Mouse (Mus musculus) liver, embryonic 13.5 days (tissue): ENCODE data around the gene Tiam1. TPM values are rescaled to one million over a fixed set of nuclear protein-coding genes. Genes with fewer than 3 reads are reported as not detected.

Experiments used
- ATAC-seq: fragments of 200-750 bp; cut with Nextera tagmentation; 2 replicates; pipeline ENCODE4 v1.8.0; 2017; ENCODE audit warnings: low read depth, mild to moderate bottlenecking, moderate number of reproducible peaks, moderate library complexity
- DNase-seq: peaks from one replicate; pipeline ENCODE4 v3.0.0; 2022
- H3K27ac ChIP-seq: fragments of 300-500 bp; sonication (generic); 2 replicates; pipeline ENCODE4 v1.5.1; 2015; ENCODE audit warnings: moderate library complexity, mild to moderate bottlenecking, inconsistent platforms
- H3K27me3 ChIP-seq: fragments of 300-500 bp; sonication (generic); 2 replicates; pipeline ENCODE4 v1.6.1; 2015; ENCODE audit warnings: mild to moderate bottlenecking, inconsistent platforms
- H3K36me3 ChIP-seq: fragments of 300-500 bp; sonication (generic); 2 replicates; pipeline ENCODE4 v1.6.1; 2015; ENCODE audit warnings: mild to moderate bottlenecking, inconsistent platforms
- H3K4me1 ChIP-seq: fragments of 300-500 bp; sonication (generic); replicated peaks from 2 replicates; pipeline ENCODE4 v1.6.1; 2015; ENCODE audit warnings: inconsistent platforms
- H3K4me2 ChIP-seq: fragments of 300-500 bp; sonication (generic); 2 replicates; pipeline ENCODE4 v1.6.1; 2015; ENCODE audit warnings: inconsistent platforms, mild to moderate bottlenecking, moderate library complexity
- H3K4me3 ChIP-seq: fragments of 300-500 bp; sonication (generic); replicated peaks from 2 replicates; pipeline ENCODE4 v1.5.1; 2015; ENCODE audit warnings: mild to moderate bottlenecking, inconsistent platforms
- H3K9ac ChIP-seq: fragments of 300-500 bp; sonication (generic); 2 replicates; pipeline ENCODE4 v1.6.1; 2015; ENCODE audit warnings: mild to moderate bottlenecking, inconsistent platforms
- H3K9me3 ChIP-seq: fragments of 300-500 bp; sonication (generic); replicated peaks from 2 replicates; pipeline ENCODE4 v1.6.1; 2016; ENCODE audit warnings: inconsistent platforms
- WGBS: fragments of 180-500 bp; shearing (Covaris S2); methylation state at CpG from one replicate; pipeline ENCODE4 v1.1.7; 2015; ENCODE audit not compliant: insufficient replicate concordance; 5-methylcytosine and 5-hydroxymethylcytosine counted together
- polyA plus RNA-seq: library from polyadenylated mRNA; unstranded; fragments of >200 nt; fragmentation: Nextera tagmentation; extraction: Ambion mirVana; gene quantifications from 2 replicates; pipeline ENCODE4 v1.2.1, GENCODE M21; 2015

The Tiam1 gene
- polyA plus RNA-seq, 1 experiment from 2014 or later = 4.8 TPM

- Histone ChIP-seq H3K4me3 (peak overlapping the region; percentile 34), H3K9me3 (no peaks in the 10 kb centered on the region), H3K4me2 (peak overlapping the region; percentile 65), H3K36me3 (no peaks in the 10 kb centered on the region), H3K4me1 (peaks cover 2% of the 10 kb centered on the region; the same call in 1 of the 2 replicates), H3K27ac (no peak overlapping the region), H3K27me3 (peaks cover 3% of the 10 kb centered on the region; the same call in 1 of the 2 replicates), H3K9ac (no peak overlapping the region; the same call in 1 of the 2 replicates)
- 10% methylated on average over 30 of the region's 30 CpGs for WGBS
- DNase-seq (peak; percentile 57), ATAC-seq (peak; percentile 59)
Observed at GRCm38 (mm10) chr16:89773657-89774552, 369.7 kb downstream of the Tiam1 start.

GRCm38 (mm10) chr16:89765919-89766318 lies 377.6 kb downstream of the Tiam1 start:
- no peaks in the 10 kb centered on the region for H3K9me3 ChIP-seq
- no peaks in the 10 kb centered on the region for H3K36me3 ChIP-seq
- no peak overlapping the region for H3K4me3 ChIP-seq
- H3K27me3 ChIP-seq = no peaks in the 10 kb centered on the region
- ATAC-seq = no peak
- no peak overlapping the region for H3K4me2 ChIP-seq
- no peak for DNase-seq
- WGBS = 69% methylated on average over 11 of the region's 11 CpGs
- H3K27ac ChIP-seq = no peak overlapping the region
- no peaks in the 10 kb centered on the region for H3K4me1 ChIP-seq
- H3K9ac ChIP-seq = no peak overlapping the region

GRCm38 (mm10) chr16:89765470-89765869 lies 378.1 kb downstream of the Tiam1 start:
- ATAC-seq (no peak), DNase-seq (no peak)
- H3K4me3 ChIP-seq = no peak overlapping the region
- no peak overlapping the region for H3K4me2 ChIP-seq
- no peak overlapping the region for H3K27ac ChIP-seq
- H3K27me3 ChIP-seq = no peaks in the 10 kb centered on the region
- no peaks in the 10 kb centered on the region for H3K9me3 ChIP-seq
- no peaks in the 10 kb centered on the region for H3K4me1 ChIP-seq
- WGBS = 15% methylated on average over 8 of the region's 8 CpGs
- H3K9ac ChIP-seq = no peak overlapping the region
- H3K36me3 ChIP-seq = no peaks in the 10 kb centered on the region

GRCm38 (mm10) chr16:89763812-89764211 lies 379.8 kb downstream of the Tiam1 start:
- no peak overlapping the region for H3K27ac ChIP-seq
- no peaks in the 10 kb centered on the region for H3K36me3 ChIP-seq
- 54% methylated on average over 2 of the region's 2 CpGs for WGBS
- no peaks in the 10 kb centered on the region for H3K27me3 ChIP-seq
- H3K9ac ChIP-seq = no peak overlapping the region
- ATAC-seq (no peak), DNase-seq (no peak)
- H3K4me3 ChIP-seq = no peak overlapping the region
- H3K4me1 ChIP-seq = no peaks in the 10 kb centered on the region
- H3K4me2 ChIP-seq = no peak overlapping the region
- H3K9me3 ChIP-seq = no peaks in the 10 kb centered on the region

- Histone ChIP-seq H3K27ac (no peak overlapping the region), H3K27me3 (no peaks in the 10 kb centered on the region), H3K4me3 (no peak overlapping the region), H3K9me3 (no peaks in the 10 kb centered on the region), H3K4me2 (no peak overlapping the region), H3K36me3 (no peaks in the 10 kb centered on the region), H3K4me1 (no peaks in the 10 kb centered on the region), H3K9ac (no peak overlapping the region)
- ATAC-seq = no peak
- DNase-seq = no peak
- WGBS = 63% methylated on average over 10 of the region's 10 CpGs
Observed at GRCm38 (mm10) chr16:89762523-89762922, 381.0 kb downstream of the Tiam1 start.

GRCm38 (mm10) chr16:89762096-89762495 lies 381.5 kb downstream of the Tiam1 start:
- no peak overlapping the region for H3K27ac ChIP-seq
- H3K4me2 ChIP-seq = no peak overlapping the region
- ATAC-seq = no peak
- WGBS = 68% methylated on average over 8 of the region's 8 CpGs
- H3K36me3 ChIP-seq = no peaks in the 10 kb centered on the region
- H3K27me3 ChIP-seq = no peaks in the 10 kb centered on the region
- no peaks in the 10 kb centered on the region for H3K4me1 ChIP-seq
- no peak for DNase-seq
- H3K9ac ChIP-seq = no peak overlapping the region
- no peaks in the 10 kb centered on the region for H3K9me3 ChIP-seq
- no peak overlapping the region for H3K4me3 ChIP-seq

GRCm38 (mm10) chr16:89757384-89757783 lies 386.2 kb downstream of the Tiam1 start:
- H3K4me3 ChIP-seq = no peak overlapping the region
- no peaks in the 10 kb centered on the region for H3K36me3 ChIP-seq
- DNase-seq (no peak), ATAC-seq (no peak)
- H3K9ac ChIP-seq = no peak overlapping the region
- 68% methylated on average over 5 of the region's 5 CpGs for WGBS
- H3K4me1 ChIP-seq = no peaks in the 10 kb centered on the region
- no peak overlapping the region for H3K4me2 ChIP-seq
- no peak overlapping the region for H3K27ac ChIP-seq
- no peaks in the 10 kb centered on the region for H3K27me3 ChIP-seq
- H3K9me3 ChIP-seq = no peaks in the 10 kb centered on the region

GRCm38 (mm10) chr16:89754709-89755108 lies 388.9 kb downstream of the Tiam1 start:
- H3K4me1 ChIP-seq = no peaks in the 10 kb centered on the region
- H3K36me3 ChIP-seq = no peaks in the 10 kb centered on the region
- no peak overlapping the region for H3K9ac ChIP-seq
- H3K27ac ChIP-seq = no peak overlapping the region
- H3K4me2 ChIP-seq = no peak overlapping the region
- H3K27me3 ChIP-seq = no peaks in the 10 kb centered on the region
- ATAC-seq (no peak), DNase-seq (no peak)
- H3K9me3 ChIP-seq = no peaks in the 10 kb centered on the region
- 64% methylated on average over 3 of the region's 3 CpGs for WGBS
- no peak overlapping the region for H3K4me3 ChIP-seq

GRCm38 (mm10) chr16:89747864-89748263 lies 395.7 kb downstream of the Tiam1 start:
- H3K4me3 ChIP-seq = no peak overlapping the region
- WGBS = 49% methylated on average over 2 of the region's 2 CpGs
- H3K27ac ChIP-seq = no peak overlapping the region
- DNase-seq (no peak), ATAC-seq (no peak)
- H3K4me2 ChIP-seq = no peak overlapping the region
- no peak overlapping the region for H3K9ac ChIP-seq
- H3K36me3 ChIP-seq = no peaks in the 10 kb centered on the region
- no peaks in the 10 kb centered on the region for H3K4me1 ChIP-seq
- no peaks in the 10 kb centered on the region for H3K9me3 ChIP-seq
- H3K27me3 ChIP-seq = no peaks in the 10 kb centered on the region

- no peak overlapping the region for H3K4me3 ChIP-seq
- DNase-seq (no peak), ATAC-seq (no peak)
- no peak overlapping the region for H3K4me2 ChIP-seq
- H3K27me3 ChIP-seq = no peaks in the 10 kb centered on the region
- no peaks in the 10 kb centered on the region for H3K4me1 ChIP-seq
- no peaks in the 10 kb centered on the region for H3K36me3 ChIP-seq
- H3K9me3 ChIP-seq = no peaks in the 10 kb centered on the region
- H3K9ac ChIP-seq = no peak overlapping the region
- no peak overlapping the region for H3K27ac ChIP-seq
- 49% methylated on average over 2 of the region's 2 CpGs for WGBS
Observed at GRCm38 (mm10) chr16:89739559-89739958, 404.0 kb downstream of the Tiam1 start.

GRCm38 (mm10) chr16:89738963-89739362 lies 404.6 kb downstream of the Tiam1 start:
- DNase-seq (no peak), ATAC-seq (no peak)
- Histone ChIP-seq H3K27me3 (no peaks in the 10 kb centered on the region), H3K4me2 (no peak overlapping the region), H3K27ac (no peak overlapping the region), H3K9ac (no peak overlapping the region), H3K9me3 (no peaks in the 10 kb centered on the region), H3K4me1 (no peaks in the 10 kb centered on the region), H3K4me3 (no peak overlapping the region), H3K36me3 (no peaks in the 10 kb centered on the region)
- WGBS = 45% methylated on average over 6 of the region's 6 CpGs
